Mouse (Mus musculus) left cerebral cortex, postnatal 25 days (tissue): Measurements from ENCODE around the gene Igfbp6. TPM values are rescaled to one million over a fixed set of nuclear protein-coding genes. Genes with fewer than 3 reads are reported as not detected.

Experiments used
- DNase-seq, 2 experiments: peaks; one replicate each; pipeline ENCODE4 v3.0.0; 2022; ENCODE audit warnings: low spot score in 2 of 2, mixed read lengths in 1 of 2
- intact Hi-C: fragments of 180-260 bp; cut with DNase I; formaldehyde crosslinking; loops from one replicate; pipeline ENCODE4 v1.15.1; 2025
- total RNA-seq, 2 experiments: library from RNA; stranded (reverse); gene quantifications; 2 replicates each; pipeline ENCODE4 v1.2.3; 2021

Gene Igfbp6
- total RNA-seq, 2 experiments from 2014 or later = 36.5 to 43.1 TPM

- DNase-seq = peak; percentile 72
- intact Hi-C loops = loop anchor here (5.0 kb wide), 2 partner anchors 39 to 114 kb away; no protein-coding TSS in a partner anchor
Observed at GRCm38 (mm10) chr15:102107689-102108573, 36.2 kb upstream of the Igfbp6 start.

GRCm38 (mm10) chr15:102108651-102109525 is 35.3 kb upstream of the Igfbp6 start:
- intact Hi-C loops = loop anchor here (5.0 kb wide), 2 partner anchors 38 to 113 kb away; no protein-coding TSS in a partner anchor
- peak; percentile 82 to 89 for DNase-seq

DNA sequence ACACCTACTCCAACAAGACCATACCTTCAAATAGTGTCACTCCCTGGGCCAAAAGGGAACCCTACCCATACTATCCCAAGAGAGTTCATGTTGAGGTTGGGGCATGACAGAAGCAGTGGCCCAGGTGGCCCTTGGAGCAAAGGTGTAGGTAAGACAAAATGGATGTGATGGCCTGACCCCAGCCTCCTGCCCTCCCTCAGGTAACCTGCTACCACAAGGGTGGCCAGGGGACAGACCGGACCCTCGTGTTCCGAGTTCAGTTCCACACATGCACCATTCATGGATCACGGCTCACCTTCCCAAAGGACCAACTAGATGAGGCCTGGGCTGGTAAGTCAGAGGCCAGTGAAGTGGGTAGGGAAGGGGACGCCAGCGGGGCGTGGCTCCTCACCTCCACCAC is 33.9 kb upstream of the Igfbp6 start:
- intact Hi-C loops = no loop called here
- DNase-seq = no peak

DNA sequence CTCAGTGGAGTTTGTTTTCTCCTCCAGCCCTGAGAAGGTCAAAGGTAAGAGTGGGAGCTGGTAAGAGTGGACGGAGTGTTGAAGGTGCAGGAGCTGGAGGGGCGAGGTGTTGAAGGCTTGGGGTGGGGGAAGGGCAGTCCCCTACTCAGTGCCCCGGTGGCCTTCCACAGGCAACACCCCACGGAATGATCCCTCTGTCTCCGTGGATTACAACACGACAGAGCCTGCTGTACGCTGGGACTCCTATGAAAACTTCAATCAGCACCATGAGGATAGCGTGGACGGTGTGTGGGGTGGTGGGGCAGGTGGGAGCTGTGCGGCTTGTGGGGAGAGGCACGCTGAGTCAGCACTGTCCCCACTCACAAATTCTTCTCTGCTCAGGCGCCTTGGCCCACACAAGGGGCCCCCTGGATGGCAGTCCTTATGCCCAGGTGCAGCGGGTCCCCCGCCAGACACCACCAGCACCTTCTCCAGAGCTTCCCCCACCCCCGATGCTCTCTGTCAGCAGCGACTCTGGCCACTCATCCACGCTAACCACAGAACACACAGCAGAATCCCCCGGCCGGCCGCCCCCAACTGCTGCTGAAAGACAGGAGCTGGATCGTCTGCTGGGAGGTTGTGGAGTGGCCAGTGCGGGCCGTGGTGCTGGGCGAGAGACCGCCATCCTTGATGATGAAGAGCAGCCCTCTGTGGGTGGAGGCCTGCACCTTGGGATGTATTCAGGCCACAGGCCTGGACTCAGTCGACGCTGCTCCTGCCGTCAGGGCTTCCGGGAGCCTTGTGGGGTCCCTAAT is 33.3 kb upstream of the Igfbp6 start:
- no peak for DNase-seq
- intact Hi-C loops = no loop called here

DNA sequence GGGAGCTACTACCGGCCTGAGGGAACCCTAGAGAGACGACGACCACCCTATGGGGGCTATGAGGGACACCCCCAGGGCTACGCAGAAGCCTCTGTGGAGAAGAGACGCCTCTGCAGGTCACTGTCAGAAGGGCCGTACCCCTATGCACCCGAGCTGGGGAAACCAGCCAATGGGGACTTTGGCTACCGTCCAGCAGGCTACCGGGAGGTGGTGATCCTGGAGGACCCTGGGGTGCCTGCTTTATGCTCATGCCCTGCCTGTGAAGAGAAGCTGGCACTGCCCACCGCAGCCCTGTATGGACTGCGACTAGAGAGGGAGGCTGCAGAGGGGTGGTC is 32.7 kb upstream of the Igfbp6 start:
- intact Hi-C loops = no loop called here

DNA sequence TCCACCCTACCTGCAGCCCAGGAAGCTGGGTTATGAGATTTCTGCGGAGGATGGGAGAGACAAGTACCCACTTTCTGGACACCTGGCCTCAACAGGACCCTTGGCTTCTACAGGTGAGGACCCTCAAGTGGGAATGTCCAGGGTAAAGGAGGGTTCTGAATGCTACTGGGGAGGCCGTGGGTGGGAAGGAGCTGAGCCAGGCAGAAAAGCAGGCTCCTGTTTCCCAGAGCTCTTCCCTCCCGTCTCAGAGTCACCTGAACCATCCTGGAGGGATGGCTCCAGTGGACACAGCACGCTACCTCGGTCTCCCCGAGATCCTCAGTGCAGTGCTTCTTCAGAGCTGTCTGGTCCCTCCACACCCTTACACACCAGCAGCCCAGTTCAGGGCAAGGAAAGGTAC is 32.0 kb upstream of the Igfbp6 start:
- intact Hi-C loops = no loop called here
- no peak for DNase-seq

More for the DNA sequence above, 32.7 kb upstream of the Igfbp6 start:
- no peak for DNase-seq

DNA sequence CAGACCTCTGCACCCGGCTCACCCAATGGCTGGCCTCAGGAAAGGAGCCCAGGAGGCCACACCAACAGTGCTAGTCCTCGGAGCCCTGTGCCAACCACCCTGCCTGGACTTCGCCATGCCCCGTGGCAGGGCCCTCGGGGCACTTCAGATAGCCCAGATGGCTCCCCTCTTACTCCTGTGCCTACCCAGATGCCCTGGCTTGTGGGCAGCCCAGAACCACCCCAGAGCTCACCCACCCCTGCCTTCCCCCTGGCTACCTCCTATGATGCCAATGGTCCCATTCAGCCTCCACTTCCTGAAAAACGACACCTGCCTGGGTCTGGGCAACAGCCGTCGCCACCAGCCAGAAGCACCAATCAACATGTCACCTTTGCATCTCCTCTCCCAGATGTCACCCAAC is 31.3 kb upstream of the Igfbp6 start:
- intact Hi-C loops = no loop called here
- no peak for DNase-seq

GRCm38 (mm10) chr15:102113674-102114073 is 30.5 kb upstream of the Igfbp6 start:
- no peak for DNase-seq
- intact Hi-C loops = no loop called here

DNA sequence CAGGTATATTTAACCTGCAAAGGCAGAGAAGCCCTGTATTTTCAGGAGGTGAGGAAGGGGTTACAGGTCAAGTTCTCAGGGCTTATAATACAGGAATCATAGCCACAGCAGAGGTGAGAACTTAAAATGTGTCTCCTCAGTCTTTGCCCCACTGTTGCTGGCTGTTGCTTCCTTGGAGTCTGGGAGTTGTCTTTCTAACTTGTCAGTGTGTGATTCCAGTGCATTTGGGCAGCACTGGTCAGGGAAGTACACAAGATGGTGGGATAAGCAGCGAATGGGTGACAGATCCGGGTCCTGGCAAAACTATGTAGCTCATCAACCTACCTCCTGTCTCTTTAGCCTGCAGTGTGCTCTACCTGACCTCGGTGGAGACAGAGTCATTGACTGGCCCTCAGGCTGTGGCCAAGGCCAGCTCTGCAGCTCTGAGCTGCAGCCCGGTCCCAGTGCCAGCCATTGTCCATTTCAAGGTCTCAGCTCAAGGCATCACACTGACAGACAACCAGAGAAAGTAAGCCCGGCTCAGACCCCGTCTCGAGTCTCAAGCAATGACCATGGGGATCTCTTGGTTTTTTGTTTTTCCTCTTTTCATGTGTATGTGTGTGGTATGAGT is 29.4 kb upstream of the Igfbp6 start:
- DNase-seq = no peak
- intact Hi-C loops = no loop called here

- intact Hi-C loops = no loop called here
- no peak for DNase-seq
Observed at GRCm38 (mm10) chr15:102115731-102116231, 28.4 kb upstream of the Igfbp6 start.

DNA sequence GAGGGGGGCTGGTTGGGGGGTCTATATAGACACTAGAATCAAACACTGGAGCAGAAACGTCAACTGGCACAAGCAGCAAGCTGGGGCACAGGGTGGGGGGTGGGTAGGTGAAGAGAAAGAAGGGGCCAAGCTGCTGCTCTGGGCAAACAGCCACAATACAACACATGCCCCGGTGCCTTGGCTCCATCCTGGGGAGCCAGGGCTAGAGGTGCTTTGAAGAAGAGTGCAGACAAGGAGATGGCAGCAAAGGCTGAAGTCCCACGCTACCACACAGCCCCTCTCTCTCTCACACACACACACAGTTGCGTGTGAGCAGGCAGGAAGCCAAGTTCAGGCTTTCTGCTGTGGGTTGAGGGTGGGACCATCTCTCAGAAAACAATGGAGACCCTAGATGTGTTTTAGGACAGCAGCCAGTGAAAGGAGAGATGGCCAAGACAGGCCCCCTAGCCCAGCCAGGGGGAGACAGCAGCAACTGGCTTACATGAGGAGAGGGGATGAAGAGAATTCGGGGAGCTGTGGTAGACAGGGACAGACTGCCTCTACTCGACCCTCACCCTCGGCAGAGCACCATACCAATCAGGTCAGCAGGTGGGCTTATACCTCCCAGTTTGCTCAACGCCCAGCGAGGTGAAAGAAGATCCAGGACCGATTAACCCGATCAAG is 27.3 kb upstream of the Igfbp6 start:
- no peak for DNase-seq
- intact Hi-C loops = no loop called here

DNA sequence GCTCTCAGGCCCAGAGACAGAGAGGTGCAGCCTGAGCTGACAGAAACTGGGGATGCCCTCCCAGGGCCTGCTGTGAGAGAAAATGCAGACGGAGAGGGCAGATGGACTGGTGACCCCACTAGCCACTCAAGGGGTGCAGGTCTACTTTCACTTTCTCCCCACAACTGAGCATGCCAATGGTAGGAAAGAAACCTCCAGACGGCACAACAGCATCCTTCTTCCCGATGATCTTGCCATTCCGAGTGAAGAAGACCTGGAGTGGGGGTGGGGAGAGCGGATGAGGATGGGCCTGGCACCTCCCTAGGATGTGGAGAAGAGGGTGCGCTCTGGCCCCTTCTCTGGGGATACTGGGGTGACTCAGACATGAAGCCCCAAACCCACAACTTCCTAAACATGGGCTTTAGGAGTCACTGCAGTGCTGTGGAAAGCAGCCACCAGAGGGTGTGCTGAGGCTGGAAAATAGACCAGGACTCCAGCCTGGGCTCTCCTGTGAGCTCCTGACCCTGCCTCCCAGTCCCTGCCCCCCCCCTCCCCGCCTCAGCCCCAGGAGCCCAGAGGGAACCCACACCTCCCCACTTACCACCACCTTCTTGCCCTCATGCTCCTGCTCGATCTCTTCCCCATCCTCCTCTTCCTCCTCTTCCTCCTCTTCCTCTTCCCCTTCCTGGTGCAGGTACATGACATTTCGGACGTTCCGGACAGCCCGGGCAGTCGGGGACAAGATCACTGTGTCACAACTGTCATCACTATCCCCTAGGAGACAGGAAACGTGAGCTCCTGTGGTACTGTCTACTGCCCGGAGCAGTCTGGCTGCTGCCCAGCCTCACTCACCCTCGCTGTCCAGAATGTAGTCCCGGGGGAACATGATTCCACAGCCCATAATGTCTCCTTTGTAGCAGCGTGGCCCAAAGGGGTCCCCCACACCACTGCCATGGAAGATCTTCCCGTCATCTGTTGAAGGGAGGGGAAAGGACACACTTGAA is 26.4 kb upstream of the Igfbp6 start:
- no peak for DNase-seq
- intact Hi-C loops = no loop called here

DNA sequence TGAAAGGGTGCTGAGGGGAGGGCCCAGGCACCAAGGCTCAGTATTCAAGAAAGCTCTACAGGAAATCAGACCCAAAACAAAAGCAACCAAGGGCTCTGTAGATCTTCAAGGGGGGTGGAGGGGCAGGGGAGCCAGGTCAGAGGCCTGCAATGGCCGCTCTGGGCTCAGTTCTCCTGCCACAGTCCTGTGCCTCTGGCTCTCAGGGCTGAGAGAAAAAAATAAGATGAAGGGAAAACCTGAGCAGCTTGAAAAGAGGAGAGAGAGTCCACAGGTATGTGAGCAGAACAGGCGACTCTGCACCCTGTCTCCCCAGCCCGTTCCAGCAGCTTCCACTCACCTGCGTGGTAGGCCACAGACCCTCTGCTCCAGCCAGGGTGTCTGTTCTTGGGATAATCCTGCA is 25.6 kb upstream of the Igfbp6 start:
- no peak for DNase-seq

DNA sequence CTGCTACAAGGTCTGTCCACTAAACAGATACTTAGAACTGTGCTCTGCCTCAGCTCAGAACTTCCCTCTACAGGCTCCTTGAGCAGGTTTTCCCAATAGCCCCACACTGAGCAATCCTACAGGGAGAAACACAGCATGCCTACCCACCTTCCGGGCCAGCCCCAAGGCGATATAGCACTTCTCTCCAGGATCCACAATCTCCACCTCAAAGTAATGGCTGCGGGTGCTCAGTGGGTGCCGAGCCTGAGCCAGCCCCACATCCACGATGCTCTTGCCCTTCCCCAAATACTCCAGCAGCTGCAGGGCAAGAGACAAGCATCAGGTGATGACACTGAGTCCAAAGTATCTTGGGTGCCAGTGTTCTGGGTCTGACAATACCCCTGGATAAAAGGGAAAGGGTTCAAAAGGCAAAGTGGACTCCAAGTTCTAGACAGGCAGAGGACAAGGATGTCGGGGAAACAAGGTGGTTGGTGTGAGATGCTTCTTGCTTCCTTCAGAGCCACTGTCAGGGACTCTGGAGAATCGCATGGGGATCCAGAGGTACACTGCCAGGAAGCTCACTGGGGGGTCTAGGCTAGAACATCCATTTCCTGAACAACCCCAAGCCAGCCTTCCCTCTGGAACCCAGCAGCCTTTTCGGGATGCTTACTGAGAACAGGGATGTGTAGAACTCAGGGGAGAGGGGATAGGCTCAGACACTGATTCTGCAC is 24.9 kb upstream of the Igfbp6 start:
- intact Hi-C loops = no loop called here

More for the DNA sequence above, 25.6 kb upstream of the Igfbp6 start:
- intact Hi-C loops = no loop called here

DNA sequence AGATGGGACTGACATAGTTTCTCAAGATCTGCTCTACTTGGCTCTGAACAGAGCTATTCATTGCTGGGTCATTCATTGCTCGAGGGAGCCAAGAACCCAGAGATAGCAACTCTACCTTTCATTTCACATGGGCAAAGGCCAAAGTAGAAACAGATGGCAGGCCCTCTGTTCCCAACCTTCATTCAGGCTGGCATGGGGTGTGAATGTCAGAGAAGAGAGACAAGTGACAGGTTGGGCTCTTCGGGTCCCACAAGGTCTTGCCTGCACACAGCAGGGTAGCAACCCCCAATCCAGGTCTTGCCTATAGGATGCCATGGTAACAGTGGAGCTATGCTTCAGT is 24.4 kb upstream of the Igfbp6 start:
- no peak for DNase-seq
- intact Hi-C loops = no loop called here

More for the DNA sequence above, 24.9 kb upstream of the Igfbp6 start:
- no peak for DNase-seq

GRCm38 (mm10) chr15:102120530-102120929 is 23.6 kb upstream of the Igfbp6 start:
- DNase-seq = no peak
- intact Hi-C loops = no loop called here

- intact Hi-C loops = no loop called here
- no peak for DNase-seq
Observed at GRCm38 (mm10) chr15:102126303-102126702, 17.9 kb upstream of the Igfbp6 start.
